ENCODE assay signal across 8 mouse cellular contexts in the genomic region with DNA sequence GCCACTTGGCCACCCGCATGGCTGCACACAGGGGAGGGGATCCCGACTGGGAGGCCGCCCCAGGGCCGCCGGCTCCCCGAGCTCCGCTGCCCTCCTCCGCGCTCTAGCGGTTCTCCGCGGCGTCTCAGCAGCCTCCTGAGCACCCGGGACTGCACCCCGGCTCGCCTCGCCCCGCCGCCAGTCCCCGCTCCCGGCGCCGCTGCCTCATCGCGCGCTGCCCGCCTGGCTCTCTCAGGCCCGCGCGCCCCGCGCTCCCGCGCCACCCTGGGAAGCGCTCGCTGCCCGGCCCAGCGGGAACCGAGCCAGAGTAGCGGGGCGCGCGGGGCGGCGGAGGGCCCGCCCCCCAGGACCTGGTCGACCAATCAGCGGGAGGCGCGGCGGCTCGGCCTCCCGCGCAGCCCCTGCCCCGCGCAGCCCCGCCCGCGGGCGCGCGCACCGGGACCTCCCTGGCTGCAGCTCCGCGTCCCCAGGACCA.
DNase-seq lines count a peak whose midpoint lies in the region; ATAC-seq and TF ChIP-seq lines count a peak whose summit lies in the region.

No protein-coding gene starts in this region.

- intact Hi-C loops in heart, postnatal 25 days (cut with DNase I): no loop called here

- peak overlapping the region; percentile 40; the same call in 1 of the 2 replicates for H3K27ac ChIP-seq in forebrain, postnatal 0 days (ENCODE audit: low read depth, low read length)
- H3K27ac ChIP-seq in liver, embryonic 16.5 days (ENCODE audit: low read length): no peak overlapping the region

- no peaks in the 10 kb centered on the region for H3K4me1 ChIP-seq in G1E (ENCODE audit: insufficient read depth, low read depth, low read length)
- H3K4me1 ChIP-seq in forebrain, postnatal 0 days (ENCODE audit: insufficient read depth): peaks cover 5% of the 10 kb centered on the region; the same call in 1 of the 2 replicates
- no peaks in the 10 kb centered on the region; the same call in 1 of the 2 replicates for H3K4me1 ChIP-seq in liver, embryonic 16.5 days (ENCODE audit: control insufficient read depth, low read depth, low read length)

- H3K27me3 ChIP-seq in G1E (ENCODE audit: insufficient read depth, low read length): no peaks in the 10 kb centered on the region
- H3K27me3 ChIP-seq in forebrain, postnatal 0 days (ENCODE audit: insufficient read depth, low read length): 0 out of 2 replicates have a peak, but pooled peaks cover 3% of the 10 kb centered on the region
- peaks cover 25% of the 10 kb centered on the region for H3K27me3 ChIP-seq in liver, embryonic 16.5 days (ENCODE audit: control insufficient read depth, insufficient read depth, low read depth, low read length)

- TF ChIP-seq CTCF in G1E (IDR thresholded peaks at IDR 0.05; ENCODE audit: low read depth, low read length): no peak
- TF ChIP-seq CTCF in forebrain, postnatal 0 days (IDR thresholded peaks at IDR 0.05; ENCODE audit: low read depth): peak; percentile 25

- H3K9me3 ChIP-seq in G1E (replicated peaks): peaks cover 44% of the 10 kb centered on the region
- no peaks in the 10 kb centered on the region for H3K9me3 ChIP-seq in forebrain, postnatal 0 days (ENCODE audit: low read length)
- H3K9me3 ChIP-seq in liver, embryonic 16.5 days (replicated peaks; ENCODE audit: control insufficient read depth, low read length): no peaks in the 10 kb centered on the region

- H3K4me3 ChIP-seq in G1E (ENCODE audit: low read depth, low read length): peak overlapping the region; percentile 19; the same call in 1 of the 2 replicates
- peak overlapping the region; percentile 66 for H3K4me3 ChIP-seq in forebrain, postnatal 0 days (ENCODE audit: low read depth, low read length)
- H3K4me3 ChIP-seq in liver, embryonic 16.5 days (ENCODE audit: low read depth, low read length): peak overlapping the region; percentile 54

- H3K36me3 ChIP-seq in G1E (replicated peaks): no peaks in the 10 kb centered on the region
- H3K36me3 ChIP-seq in forebrain, postnatal 0 days (ENCODE audit: insufficient read depth): no peaks in the 10 kb centered on the region
- no peaks in the 10 kb centered on the region for H3K36me3 ChIP-seq in liver, embryonic 16.5 days (ENCODE audit: control insufficient read depth, insufficient read depth)

- H3K4me2 ChIP-seq in forebrain, postnatal 0 days (ENCODE audit: low read depth): peak overlapping the region; percentile 99
- peak overlapping the region; percentile 69 for H3K4me2 ChIP-seq in liver, embryonic 16.5 days (ENCODE audit: low read depth, low read length)

- no peak for ATAC-seq in G1E (ENCODE audit: extremely low read depth, insufficient number of reproducible peaks, low FRiP score, poor library complexity, severe bottlenecking)
- ATAC-seq in forebrain, postnatal 0 days: peak; percentile 92
- peak; percentile 89 for ATAC-seq in liver, embryonic 16.5 days (ENCODE audit: low read depth)

- H3K9ac ChIP-seq in forebrain, postnatal 0 days: peak overlapping the region; percentile 66
- H3K9ac ChIP-seq in liver, embryonic 16.5 days (ENCODE audit: low read depth, low read length): no peak overlapping the region

- under 1% methylated on average over 51 of the region's 65 CpGs for WGBS in forebrain, postnatal 0 days
- under 1% methylated on average over 51 of the region's 65 CpGs for WGBS in liver, embryonic 16.5 days (ENCODE audit: insufficient replicate concordance)

- DNase-seq in G1E (ENCODE audit: low spot score): no peak
- DNase-seq in cerebellum, adult 18-20 months: peak; percentile 13 to 62
- DNase-seq in forebrain, postnatal 0 days: peak; percentile 89
- peak; percentile 48 for DNase-seq in heart, postnatal 25 days (ENCODE audit: low spot score)
- DNase-seq in layer of hippocampus, adult 18-20 months (ENCODE audit: low spot score in 2 of 2): peak; percentile 87 to 93
- DNase-seq in retina, embryonic 14.5 days (ENCODE audit: low spot score): peak; percentile 83
- DNase-seq in thymus, postnatal 4 days: peak; percentile 87
